Mouse (Mus musculus) left cerebral cortex, adult 8-10 months (tissue): ENCODE measurements around the gene Ifna5. TPM values are rescaled to one million over a fixed set of nuclear protein-coding genes. Genes with fewer than 3 reads are reported as not detected.
"Not testable (repeated sequence)": the region's sequence is repeated elsewhere in the genome, so short reads cannot be mapped to it uniquely, and the experiment has no call there.

ENCODE experiments used
- DNase-seq, 2 experiments: peaks; one replicate each; pipeline ENCODE4 v3.0.0; 2022; ENCODE audit warnings: low spot score in 2 of 2
- total RNA-seq, 4 experiments: library from RNA; stranded (reverse); gene quantifications; 2 replicates each; pipeline ENCODE4 v1.2.4; 2022

The Ifna5 gene
- not detected for total RNA-seq

DNA sequence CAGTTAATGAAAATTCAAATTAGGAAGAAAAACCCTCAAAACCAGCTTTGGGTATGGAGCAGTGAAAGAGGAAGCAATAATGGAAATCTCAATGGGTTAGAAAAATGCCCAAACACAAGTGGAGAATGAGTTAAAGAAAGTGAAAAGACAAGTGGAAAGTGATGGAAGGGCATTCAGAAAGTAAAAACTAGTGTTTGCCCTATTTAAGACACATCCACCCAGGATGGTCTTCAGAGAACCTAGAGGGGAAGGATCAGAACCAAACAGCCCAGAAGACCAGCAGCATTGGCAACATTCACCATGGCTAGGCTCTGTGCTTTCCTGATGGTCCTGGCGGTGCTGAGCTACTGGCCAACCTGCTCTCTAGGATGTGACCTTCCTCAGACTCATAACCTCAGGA is at the start of gene Ifna5:
Ifna5 (plus strand) TSS at position 301 of the 400 bp plus-strand sequence.
- DNase-seq = not testable (repeated sequence)

DNA sequence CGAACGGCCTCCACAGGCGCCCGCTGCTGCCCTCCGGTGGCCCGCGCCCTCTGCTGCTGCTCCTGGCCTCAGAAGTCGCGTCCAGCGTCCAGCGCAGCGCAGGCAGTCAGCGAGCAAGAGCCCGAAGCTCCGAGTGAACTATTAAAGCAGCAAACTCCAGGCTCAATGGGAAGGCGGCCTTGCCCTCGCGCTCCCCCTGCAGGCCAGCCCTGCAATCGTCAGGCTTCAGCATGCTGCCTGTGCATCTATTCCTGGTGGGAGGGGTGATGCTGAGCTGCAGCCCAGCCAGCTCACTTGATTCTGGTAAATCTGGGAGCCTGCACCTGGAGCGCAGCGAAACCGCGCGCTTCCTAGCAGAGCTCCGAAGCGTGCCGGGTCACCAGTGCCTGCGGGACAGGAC is 46.9 kb upstream of the Ifna5 start, which contains the start of gene Gm13277:
Gm13277 (plus strand) TSS at position 231 of the 400 bp plus-strand sequence.
- DNase-seq = peak; percentile 34 to 37

GRCm38 (mm10) chr4:88791250-88791649 is 44.1 kb upstream of the Ifna5 start, which contains the start of gene Gm13278:
Gm13278 (plus strand) TSS chr4:88791550.
- DNase-seq = not testable (repeated sequence)

- peak; percentile 63 to 82 for DNase-seq
These were observed 41.2 kb upstream of the Ifna5 start, which contains the start of gene Gm13275 for GRCm38 (mm10) chr4:88793936-88794675. Gm13275 (plus strand) TSS chr4:88794487.

DNA sequence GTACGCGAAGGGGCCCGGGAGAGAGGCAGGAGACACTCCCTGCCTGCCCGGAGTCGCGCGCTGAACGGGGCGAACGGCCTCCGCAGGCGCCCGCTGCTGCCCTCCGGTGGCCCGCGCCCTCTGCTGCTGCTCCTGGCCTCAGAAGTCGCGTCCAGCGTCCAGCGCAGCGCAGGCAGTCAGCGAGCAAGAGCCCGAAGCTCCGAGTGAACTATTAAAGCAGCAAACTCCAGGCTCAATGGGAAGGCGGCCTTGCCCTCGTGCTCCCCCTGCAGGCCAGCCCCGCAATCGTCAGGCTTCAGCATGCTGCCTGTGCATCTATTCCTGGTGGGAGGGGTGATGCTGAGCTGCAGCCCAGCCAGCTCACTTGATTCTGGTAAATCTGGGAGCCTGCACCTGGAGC is 38.2 kb upstream of the Ifna5 start, which contains the start of gene Gm13279:
Gm13279 (plus strand) TSS at position 301 of the 400 bp plus-strand sequence.
- not testable (repeated sequence) for DNase-seq

GRCm38 (mm10) chr4:88799365-88799764 is 36.0 kb upstream of the Ifna5 start, which contains the start of gene Gm13285:
Gm13285 (plus strand) TSS chr4:88799665.
- DNase-seq = not testable (repeated sequence)

DNA sequence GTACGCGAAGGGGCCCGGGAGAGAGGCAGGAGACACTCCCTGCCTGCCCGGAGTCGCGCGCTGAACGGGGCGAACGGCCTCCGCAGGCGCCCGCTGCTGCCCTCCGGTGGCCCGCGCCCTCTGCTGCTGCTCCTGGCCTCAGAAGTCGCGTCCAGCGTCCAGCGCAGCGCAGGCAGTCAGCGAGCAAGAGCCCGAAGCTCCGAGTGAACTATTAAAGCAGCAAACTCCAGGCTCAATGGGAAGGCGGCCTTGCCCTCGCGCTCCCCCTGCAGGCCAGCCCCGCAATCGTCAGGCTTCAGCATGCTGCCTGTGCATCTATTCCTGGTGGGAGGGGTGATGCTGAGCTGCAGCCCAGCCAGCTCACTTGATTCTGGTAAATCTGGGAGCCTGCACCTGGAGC is 32.4 kb upstream of the Ifna5 start, which contains the start of gene Gm13287:
Gm13287 (plus strand) TSS at position 301 of the 400 bp plus-strand sequence.
- DNase-seq = not testable (repeated sequence)

DNA sequence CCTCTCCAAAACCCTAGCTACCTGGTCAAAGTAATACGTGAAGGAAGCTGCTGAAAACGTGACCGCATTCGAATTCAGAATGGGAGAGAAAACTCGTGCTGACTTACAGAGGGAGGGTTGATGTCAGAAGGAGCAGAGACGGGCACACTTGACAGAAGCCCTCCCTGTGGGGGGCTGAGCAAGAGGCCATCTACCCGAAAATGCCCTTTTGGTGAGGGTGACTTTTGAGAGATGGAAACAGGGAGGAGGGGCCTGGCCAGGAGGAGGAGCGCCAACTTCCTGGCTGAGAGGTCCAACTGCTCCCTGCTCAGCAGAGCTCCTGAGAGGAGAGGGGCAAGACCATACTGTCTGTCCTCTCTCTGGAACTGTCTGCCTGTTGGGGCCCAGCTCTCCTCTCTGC is 30.1 kb upstream of the Ifna5 start, which contains the start of gene Gm13288:
Gm13288 (plus strand) TSS at position 301 of the 400 bp plus-strand sequence.
- not testable (repeated sequence) for DNase-seq

GRCm38 (mm10) chr4:88805761-88806160 is 29.6 kb upstream of the Ifna5 start:
- DNase-seq = not testable (repeated sequence)

GRCm38 (mm10) chr4:88815928-88816327 is 19.4 kb upstream of the Ifna5 start, which contains the start of gene Ifna7:
Ifna7 (plus strand) TSS chr4:88816228.
- no peak for DNase-seq

DNA sequence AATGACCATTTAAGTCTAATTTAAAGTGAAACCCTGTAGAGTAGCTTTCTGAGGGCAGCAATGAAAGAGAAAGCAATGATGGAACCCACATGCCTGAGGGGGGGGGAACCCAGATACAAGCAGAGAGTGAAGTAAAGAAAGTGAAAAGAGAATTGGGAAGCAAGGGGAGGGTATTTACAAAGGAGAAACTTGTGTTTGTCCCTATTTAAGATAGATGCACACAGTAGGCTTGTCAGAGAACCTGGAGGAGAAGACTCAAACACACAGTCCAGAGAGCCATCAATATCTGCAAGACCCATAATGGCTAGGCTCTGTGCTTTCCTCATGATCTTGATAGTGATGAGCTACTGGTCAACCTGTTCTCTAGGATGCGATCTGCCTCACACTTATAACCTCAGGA is 15.7 kb upstream of the Ifna5 start, which contains the start of gene Ifna11:
Ifna11 (plus strand) TSS at position 301 of the 400 bp plus-strand sequence.
- no peak for DNase-seq

- no peak for DNase-seq
These were observed 12.3 kb upstream of the Ifna5 start for GRCm38 (mm10) chr4:88822995-88823394.

- not testable (repeated sequence) for DNase-seq
These were observed 8.2 kb upstream of the Ifna5 start, which contains the start of gene Ifna6 for GRCm38 (mm10) chr4:88827116-88827515. Ifna6 (plus strand) TSS chr4:88827416.

DNA sequence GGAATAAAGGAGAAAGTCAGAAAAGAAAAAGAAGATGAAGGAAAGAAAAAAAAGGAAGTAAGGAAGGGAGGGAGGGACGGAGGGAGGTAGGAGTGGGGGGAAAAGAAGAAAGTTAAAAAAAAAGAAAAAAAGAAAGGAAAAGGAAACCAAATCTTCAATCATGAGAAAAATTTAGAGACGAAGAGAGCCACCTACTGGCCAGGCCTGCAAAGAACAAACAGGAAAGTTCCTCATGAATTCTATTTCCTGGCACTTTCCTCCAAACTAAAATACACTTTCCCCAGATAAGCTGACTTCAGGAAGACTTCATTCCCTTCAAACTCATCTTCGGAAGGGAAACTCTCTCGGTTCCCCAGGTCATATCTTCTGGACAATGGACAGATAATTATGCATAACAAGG is 4.8 kb upstream of the Ifna5 start:
- no peak for DNase-seq

DNA sequence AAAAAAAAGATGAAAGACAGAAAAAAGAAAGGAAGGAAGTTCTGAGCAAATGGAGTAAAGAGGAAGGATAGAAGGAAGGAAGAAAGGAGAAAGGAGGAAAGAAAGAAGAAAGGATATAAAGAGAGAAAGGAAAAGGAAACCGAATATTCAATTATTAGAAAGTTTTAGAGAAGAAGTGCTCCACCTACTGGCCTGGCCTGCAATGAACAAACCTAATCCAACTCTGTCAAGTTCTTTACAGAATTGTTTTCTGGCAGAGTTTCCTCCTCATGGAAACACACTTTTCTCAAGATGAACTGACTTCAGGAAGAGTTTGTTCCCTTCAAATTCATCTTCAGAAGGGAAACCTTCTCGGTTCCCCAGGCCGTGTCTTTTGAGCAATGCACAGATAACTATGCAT is 3.5 kb downstream of the Ifna5 start:
- DNase-seq = no peak

- DNase-seq = no peak
These were observed 4.7 kb downstream of the Ifna5 start for GRCm38 (mm10) chr4:88840058-88840457.

- DNase-seq = no peak
These were observed 6.2 kb downstream of the Ifna5 start, which contains the start of gene Ifna4 for GRCm38 (mm10) chr4:88841438-88841911. Ifna4 (plus strand) TSS chr4:88841861.

GRCm38 (mm10) chr4:88845334-88845733 is 10.0 kb downstream of the Ifna5 start:
- DNase-seq = no peak

DNA sequence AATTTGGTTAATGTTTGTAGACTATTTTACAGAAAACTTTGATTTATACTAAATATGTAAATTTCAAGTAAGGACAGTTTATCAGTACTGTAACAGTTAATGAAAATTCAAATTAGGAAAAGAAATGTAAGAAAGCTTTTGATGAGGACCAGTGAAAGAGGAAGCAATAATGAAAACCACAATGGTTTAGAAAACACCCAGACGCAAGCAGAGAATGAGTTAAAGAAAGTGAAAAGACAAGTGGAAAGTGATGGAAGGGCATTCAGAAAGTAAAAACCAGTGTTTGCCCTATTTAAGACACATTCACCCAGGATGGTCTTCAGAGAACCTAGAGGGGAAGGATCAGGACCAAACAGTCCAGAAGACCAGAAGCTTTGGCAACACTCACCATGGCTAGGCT is 14.4 kb downstream of the Ifna5 start, which contains the start of gene Ifna1:
Ifna1 (plus strand) TSS at position 390 of the 400 bp plus-strand sequence.
- no peak for DNase-seq

DNA sequence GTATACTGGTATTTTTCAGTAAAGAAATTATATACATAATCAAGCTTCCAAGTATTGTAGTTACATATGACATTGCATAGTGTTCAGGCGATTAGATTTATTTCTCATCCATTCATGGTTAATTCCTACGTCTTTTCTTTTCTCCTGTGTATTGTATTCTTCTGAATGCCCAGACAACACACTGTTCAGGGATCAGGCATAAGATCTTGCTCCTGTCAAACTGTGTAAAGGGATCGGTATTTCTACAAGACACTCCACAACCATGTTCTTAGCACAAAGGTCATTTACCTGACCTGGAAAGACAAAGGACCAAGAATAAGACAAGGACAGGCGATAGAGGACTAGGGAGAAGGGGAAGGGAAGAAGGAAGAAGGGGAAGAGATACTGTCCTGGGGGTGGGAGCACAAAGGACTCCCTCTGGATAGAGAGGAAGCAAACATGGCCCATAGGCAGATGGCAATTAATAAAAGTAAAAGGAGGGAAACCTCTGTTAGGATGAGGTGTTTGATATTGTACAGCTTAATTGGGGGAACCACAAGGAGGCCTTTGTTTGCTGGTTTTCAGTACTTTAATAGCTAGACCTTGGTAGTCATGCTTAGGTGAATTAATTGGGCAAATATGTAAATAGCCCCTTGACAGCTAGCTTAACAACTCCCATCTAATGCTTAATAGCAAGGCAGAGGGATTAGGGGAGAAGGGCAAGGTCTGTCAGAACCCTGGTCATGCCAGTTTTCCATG is 15.9 kb downstream of the Ifna5 start:
- no peak for DNase-seq

DNA sequence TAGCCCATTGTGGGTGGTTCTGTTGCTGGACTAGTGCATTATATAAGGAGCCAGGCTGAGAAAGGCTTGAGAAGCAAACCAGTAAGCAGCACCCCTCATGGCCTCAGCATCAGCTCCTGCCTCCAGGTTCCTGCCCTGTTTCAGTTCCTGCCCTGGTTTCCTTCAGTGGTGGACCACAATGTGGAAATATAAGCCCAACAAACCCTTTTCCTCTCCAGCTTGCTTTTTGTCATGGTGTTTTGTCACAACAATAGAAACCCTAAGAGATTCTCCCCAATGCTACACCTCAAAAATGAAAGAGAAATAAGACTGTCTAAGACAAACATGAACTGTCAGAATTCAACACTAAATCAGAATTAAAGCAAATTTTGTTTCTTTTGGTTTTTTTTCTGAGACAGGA is 23.9 kb downstream of the Ifna5 start:
- no peak for DNase-seq
